Mouse (Mus musculus) cerebellum, adult 2 months (tissue): ENCODE data around the gene Cypt12. TPM values are rescaled to one million over a fixed set of nuclear protein-coding genes. Genes with fewer than 3 reads are reported as not detected.

ENCODE experiments used
- DNase-seq, 2 experiments: peaks; one replicate each; pipeline ENCODE4 v3.0.0; 2021
- H3K27ac ChIP-seq: fragments of 200-500 bp; 2 replicates; pipeline ENCODE4 v1.5.1; 2012; ENCODE audit warnings: low read length, control low read depth, inconsistent platforms; ENCODE audit not compliant: insufficient read depth
- H3K27me3 ChIP-seq: fragments of 200-500 bp; 2 replicates; pipeline ENCODE4 v1.6.1; 2012; ENCODE audit warnings: inconsistent platforms, mild to moderate bottlenecking, low read length, moderate library complexity; ENCODE audit not compliant: control insufficient read depth, insufficient read depth
- H3K4me1 ChIP-seq: fragments of 200-500 bp; 2 replicates; pipeline ENCODE4 v1.6.1; 2011; ENCODE audit warnings: low read length; ENCODE audit not compliant: control insufficient read depth, insufficient read depth
- H3K4me3 ChIP-seq: fragments of 200-500 bp; replicated peaks from 2 replicates; pipeline ENCODE3; 2011; ENCODE audit warnings: mild to moderate bottlenecking, low read depth, low read length, control low read depth; ENCODE audit not compliant: insufficient read depth
- CTCF ChIP-seq: fragments of 200-500 bp; IDR thresholded peaks from 2 replicates; pipeline ENCODE4 v1.5.1; 2011; ENCODE audit warnings: low read depth, mild to moderate bottlenecking, control low read depth, low read length, moderate library complexity, borderline replicate concordance; ENCODE audit not compliant: insufficient read depth
- POLR2A ChIP-seq: fragments of 200-500 bp; IDR thresholded peaks from 2 replicates; pipeline ENCODE4 v1.6.1; 2011; ENCODE audit warnings: low read length, control low read depth, borderline replicate concordance; ENCODE audit not compliant: insufficient read depth
- WGBS: fragments of 180-500 bp; shearing (Covaris S2); methylation state at CpG from one replicate; pipeline ENCODE4 v1.1.7; 2018; 5-methylcytosine and 5-hydroxymethylcytosine counted together
- polyA plus RNA-seq: library from polyadenylated mRNA; depleted of rRNA; stranded (reverse); fragments of >200 nt; gene quantifications from 2 replicates; pipeline ENCODE4 v1.2.3, GENCODE M21; 2012; rRNA removed

The Cypt12 gene
- polyA plus RNA-seq = not detected in 2 replicates

DNA sequence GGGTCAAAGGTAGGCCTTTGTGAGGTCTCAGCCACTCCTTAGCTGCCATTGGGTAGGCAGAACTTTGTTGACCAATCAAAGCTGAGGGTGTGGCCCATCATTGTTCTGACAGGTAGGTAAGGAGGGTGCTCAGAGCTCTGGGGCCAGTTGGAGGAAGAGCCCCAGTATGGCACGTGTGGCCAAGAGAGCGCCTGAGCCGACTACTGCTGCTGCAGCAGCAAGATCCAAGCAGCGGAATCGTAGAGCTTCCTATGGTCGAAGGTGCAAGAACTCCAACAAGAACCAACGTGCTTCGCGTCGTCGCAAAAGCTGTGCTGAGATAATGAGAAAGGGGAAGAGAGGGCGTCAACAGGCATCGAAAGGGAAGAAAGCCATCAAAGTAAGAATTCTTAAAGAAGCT lies at the start of gene Cypt12:
Gene Cypt12, plus strand, starts transcription at position 112 of the 400 bp plus-strand sequence.
- Histone ChIP-seq H3K4me3 (no peak within 1 kb of the TSS), H3K27ac (no peak within 1 kb of the TSS), H3K4me1 (no peaks in the 10 kb centered on the region), H3K27me3 (no peaks in the 10 kb centered on the region)
- 93% methylated on average over 13 of the region's 13 CpGs for WGBS
- no peak for DNase-seq
- TF ChIP-seq CTCF = no peak
- TF ChIP-seq POLR2A = no peak

DNA sequence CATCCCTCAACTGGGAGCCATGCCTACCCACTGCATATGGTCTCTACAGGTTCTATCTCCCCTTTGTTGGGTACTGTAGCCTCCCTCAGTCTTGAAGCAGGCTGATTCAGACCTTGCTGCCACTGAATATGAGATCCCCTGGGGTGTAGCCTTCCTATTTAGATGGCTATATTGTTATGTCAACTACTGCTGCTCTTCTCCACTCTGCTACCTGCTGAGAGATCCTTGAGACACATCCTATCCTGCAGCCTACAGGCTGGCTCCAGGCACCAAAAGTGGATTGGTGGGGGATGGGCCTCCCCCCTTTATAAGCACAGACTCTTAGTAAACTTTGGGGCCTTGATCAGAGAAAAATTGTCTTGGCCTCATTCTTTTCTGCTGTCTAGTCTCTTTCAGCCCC lies 34.4 kb upstream of the Cypt12 start:
- Histone ChIP-seq H3K27ac (no peak overlapping the region), H3K4me3 (no peak overlapping the region)
- no peak for TF ChIP-seq POLR2A
- no peak for TF ChIP-seq CTCF

DNA sequence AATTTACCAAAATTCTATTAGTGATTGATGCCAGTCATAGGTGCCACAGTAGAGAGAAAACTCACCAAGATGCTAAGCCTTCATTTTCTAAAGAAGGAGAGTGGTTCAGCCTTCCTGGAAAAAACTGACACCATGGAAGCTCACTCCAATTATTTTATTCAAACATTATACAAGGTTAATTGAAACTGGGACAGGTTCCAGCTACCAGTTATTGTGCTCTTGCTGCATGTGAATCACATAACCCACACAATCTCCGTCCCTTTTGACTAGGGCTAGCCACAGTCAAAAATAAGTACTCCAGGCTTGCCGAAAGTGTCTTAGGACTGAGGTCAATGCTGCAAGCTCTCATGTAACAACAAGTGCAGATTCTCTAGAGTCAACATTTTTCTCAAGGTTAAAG lies 8.0 kb upstream of the Cypt12 start:
- DNase-seq = no peak
- TF ChIP-seq POLR2A (no peak), CTCF (no peak)
- Histone ChIP-seq H3K4me1 (no peaks in the 10 kb centered on the region), H3K4me3 (no peak overlapping the region), H3K27ac (no peak overlapping the region), H3K27me3 (no peaks in the 10 kb centered on the region)
- 57% methylated on average over 2 of the region's 2 CpGs for WGBS

More for the DNA sequence above, 34.4 kb upstream of the Cypt12 start:
- H3K4me1 ChIP-seq = no peaks in the 10 kb centered on the region
- DNase-seq = no peak
- no peaks in the 10 kb centered on the region for H3K27me3 ChIP-seq
